Mouse (Mus musculus) MEL (cell line): ENCODE data around the gene Wfdc9.

Source experiments
- CHD2 ChIP-seq: IDR thresholded peaks from 2 replicates; pipeline ENCODE4 v1.6.1; 2011; ENCODE audit warnings: low read length, improper control_type of control experiment
- CTCF ChIP-seq, 3 experiments: IDR thresholded peaks in 2 of 3; conservative IDR thresholded peaks in 1 of 3; 2 replicates each; pipeline ENCODE4 v1.5.1; 2011 to 2012; ENCODE audit warnings: low read length in 3 of 3, low read depth in 2 of 3, mild to moderate bottlenecking in 2 of 3, improper control_type of control experiment in 1 of 3, inconsistent platforms in 1 of 3, mixed read lengths in 1 of 3, moderate library complexity in 1 of 3; ENCODE audit not compliant: control insufficient read depth in 1 of 3, insufficient read depth in 1 of 3, poor library complexity in 1 of 3, severe bottlenecking in 1 of 3
- ELF1 ChIP-seq: IDR thresholded peaks from 2 replicates; pipeline ENCODE4 v1.6.1; 2014; ENCODE audit warnings: low read depth, mild to moderate bottlenecking, inconsistent platforms, low read length, improper control_type of control experiment, moderate library complexity
- GATA1 ChIP-seq: IDR thresholded peaks from 2 replicates; pipeline ENCODE4 v1.6.1; 2011; ENCODE audit warnings: low read depth, low read length, improper control_type of control experiment
- MAX ChIP-seq: IDR thresholded peaks from 2 replicates; pipeline ENCODE4 v1.6.1; 2011; ENCODE audit warnings: low read length, improper control_type of control experiment
- MXI1 ChIP-seq: IDR thresholded peaks from 2 replicates; pipeline ENCODE4 v1.6.1; 2011; ENCODE audit warnings: mild to moderate bottlenecking, low read depth, low read length, improper control_type of control experiment
- MYB ChIP-seq: IDR thresholded peaks from 2 replicates; pipeline ENCODE4 v1.6.1; 2011; ENCODE audit warnings: mild to moderate bottlenecking, low read depth, low read length, improper control_type of control experiment
- NELFE ChIP-seq: IDR thresholded peaks from 2 replicates; pipeline ENCODE4 v1.6.1; 2011; ENCODE audit warnings: low read depth, low read length, improper control_type of control experiment
- POLR2A ChIP-seq, 2 experiments: IDR thresholded peaks; 2 replicates each; pipeline ENCODE4 v1.6.1; 2011 to 2012; ENCODE audit warnings: low read length in 2 of 2, mild to moderate bottlenecking in 2 of 2, control low read depth in 1 of 2, improper control_type of control experiment in 1 of 2, low read depth in 1 of 2, moderate library complexity in 1 of 2; ENCODE audit not compliant: control insufficient read depth in 1 of 2, insufficient read depth in 1 of 2, poor library complexity in 1 of 2
- POLR2AphosphoS2 ChIP-seq: IDR thresholded peaks from 2 replicates; pipeline ENCODE4 v1.6.1; 2011; ENCODE audit warnings: low read length, improper control_type of control experiment
- POLR2AphosphoS5 ChIP-seq: IDR thresholded peaks from 2 replicates; pipeline ENCODE4 v1.6.1; 2012; ENCODE audit warnings: low read depth, borderline replicate concordance, mild to moderate bottlenecking, inconsistent platforms, low read length, moderate library complexity, mixed read lengths
- TAL1 ChIP-seq: IDR thresholded peaks from 2 replicates; pipeline ENCODE4 v1.6.1; 2012; ENCODE audit warnings: mild to moderate bottlenecking, inconsistent platforms, low read length, moderate library complexity, mixed read lengths
- TBP ChIP-seq: IDR thresholded peaks from 2 replicates; pipeline ENCODE4 v1.8.0; 2011; ENCODE audit warnings: low read depth, low read length, improper control_type of control experiment
- USF1 ChIP-seq: IDR thresholded peaks from 2 replicates; pipeline ENCODE4 v1.6.1; 2014; ENCODE audit warnings: low read depth, mild to moderate bottlenecking, inconsistent platforms, low read length, improper control_type of control experiment, moderate library complexity

GRCm38 (mm10) chr2:164664851-164665250 lies 8.5 kb upstream of the Wfdc9 start:
- TF ChIP-seq POLR2AphosphoS2 (no peak), TBP (no peak), MAX (no peak), CTCF (IDR thresholded peaks at IDR 0.05 in 2 of 3, conservative IDR thresholded peaks at IDR 0.05 in 1 of 3; ENCODE audit: control insufficient read depth in 1 of 3, insufficient read depth in 1 of 3, low read depth in 2 of 3, low read length in 3 of 3, poor library complexity in 1 of 3, severe bottlenecking in 1 of 3) (no peak), POLR2A (IDR thresholded peaks at IDR 0.05; ENCODE audit: control insufficient read depth in 1 of 2, insufficient read depth in 1 of 2, low read depth in 1 of 2, low read length in 2 of 2, poor library complexity in 1 of 2) (no peak), TAL1 (no peak), GATA1 (no peak), NELFE (no peak), POLR2AphosphoS5 (no peak), MXI1 (no peak), USF1 (no peak), CHD2 (no peak), MYB (no peak), ELF1 (no peak)
